Mouse (Mus musculus) forebrain, embryonic 11.5 days (tissue): ENCODE results near the gene Cmtm7. TPM values are rescaled to one million over a fixed set of nuclear protein-coding genes. Genes with fewer than 3 reads are reported as not detected.
"Not testable (repeated sequence)": the region's sequence is repeated elsewhere in the genome, so short reads cannot be mapped to it uniquely, and the experiment has no call there.

Experiments
- ATAC-seq: fragments of 200-750 bp; cut with Nextera tagmentation; replicated peaks from 2 replicates; pipeline ENCODE4 v1.8.0; 2017; ENCODE audit warnings: moderate TSS enrichment; ENCODE audit not compliant: low FRiP score
- DNase-seq: peaks from one replicate; pipeline ENCODE4 v3.0.0-alpha.2; 2017; ENCODE audit warnings: low spot score
- H3K27ac ChIP-seq: fragments of 300-500 bp; sonication (generic); 2 replicates; pipeline ENCODE4 v1.5.1; 2014; ENCODE audit warnings: low read depth, low read length
- H3K27me3 ChIP-seq: fragments of 300-500 bp; sonication (generic); 2 replicates; pipeline ENCODE4 v1.6.1; 2014; ENCODE audit warnings: mild to moderate bottlenecking, low read length, mixed read lengths; ENCODE audit not compliant: control insufficient read depth, insufficient read depth
- H3K36me3 ChIP-seq: fragments of 300-500 bp; sonication (generic); 2 replicates; pipeline ENCODE4 v1.6.1; 2014; ENCODE audit warnings: mild to moderate bottlenecking, low read length, moderate library complexity, mixed read lengths; ENCODE audit not compliant: control insufficient read depth, insufficient read depth
- H3K4me1 ChIP-seq: fragments of 300-500 bp; sonication (generic); replicated peaks from 2 replicates; pipeline ENCODE4 v1.6.1; 2014; ENCODE audit warnings: low read length, mixed read lengths; ENCODE audit not compliant: control insufficient read depth, insufficient read depth
- H3K4me2 ChIP-seq: fragments of 300-500 bp; sonication (generic); 2 replicates; pipeline ENCODE4 v1.6.1; 2014; ENCODE audit warnings: low read depth, mild to moderate bottlenecking, low read length, moderate library complexity, mixed read lengths; ENCODE audit not compliant: severe bottlenecking
- H3K4me3 ChIP-seq: fragments of 300-500 bp; sonication (generic); 2 replicates; pipeline ENCODE4 v1.5.1; 2014; ENCODE audit warnings: low read depth, low read length
- H3K9ac ChIP-seq: fragments of 300-500 bp; sonication (generic); 2 replicates; pipeline ENCODE4 v1.6.1; 2014; ENCODE audit warnings: low read length
- H3K9me3 ChIP-seq: fragments of 300-500 bp; sonication (generic); 2 replicates; pipeline ENCODE4 v1.6.1; 2016; ENCODE audit warnings: low read length, mixed read lengths; ENCODE audit not compliant: control insufficient read depth
- WGBS: fragments of 180-500 bp; shearing (Covaris S2); extraction: QIAGEN DNeasy Blood & Tissue Kit; methylation state at CpG from one replicate; pipeline ENCODE4 v1.1.7; 2014; 5-methylcytosine and 5-hydroxymethylcytosine counted together
- polyA plus RNA-seq: library from polyadenylated mRNA; unstranded; fragments of >200 nt; fragmentation: Nextera tagmentation; extraction: Ambion mirVana; gene quantifications from 2 replicates; pipeline ENCODE4 v1.2.1, GENCODE M21; 2014

Cmtm7 gene
- polyA plus RNA-seq, 1 experiment from 2014 or later = 50.6 TPM

DNA sequence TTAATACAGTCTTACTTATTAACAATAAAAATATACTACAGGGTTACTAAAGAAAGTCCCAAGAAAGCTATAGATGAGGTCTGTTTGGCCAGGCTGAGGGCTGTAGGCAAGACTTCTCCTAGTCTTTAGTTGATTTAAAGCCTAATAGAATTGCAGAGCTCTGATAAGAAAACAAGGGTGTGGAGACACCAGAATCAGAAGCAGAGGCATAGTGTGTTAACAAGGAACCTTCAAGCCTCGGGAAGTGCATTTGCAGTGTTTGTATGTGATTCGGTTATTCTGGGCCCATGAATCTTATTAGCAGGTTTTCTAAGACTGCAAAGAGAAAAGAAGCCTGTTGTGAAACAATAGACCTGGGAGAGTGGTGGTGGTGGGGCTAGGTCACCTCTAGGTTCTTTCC is 48.4 kb downstream of the Cmtm7 start:
- Histone ChIP-seq H3K4me3 (no peak overlapping the region), H3K9me3 (no peaks in the 10 kb centered on the region), H3K27ac (no peak overlapping the region), H3K27me3 (no peaks in the 10 kb centered on the region), H3K4me2 (no peak overlapping the region), H3K4me1 (no peaks in the 10 kb centered on the region), H3K36me3 (no peaks in the 10 kb centered on the region), H3K9ac (no peak overlapping the region)
- DNase-seq (no peak), ATAC-seq (no peak)
- whole genome bisulfite sequencing = 88% methylated on average over 2 of the region's 2 CpGs

DNA sequence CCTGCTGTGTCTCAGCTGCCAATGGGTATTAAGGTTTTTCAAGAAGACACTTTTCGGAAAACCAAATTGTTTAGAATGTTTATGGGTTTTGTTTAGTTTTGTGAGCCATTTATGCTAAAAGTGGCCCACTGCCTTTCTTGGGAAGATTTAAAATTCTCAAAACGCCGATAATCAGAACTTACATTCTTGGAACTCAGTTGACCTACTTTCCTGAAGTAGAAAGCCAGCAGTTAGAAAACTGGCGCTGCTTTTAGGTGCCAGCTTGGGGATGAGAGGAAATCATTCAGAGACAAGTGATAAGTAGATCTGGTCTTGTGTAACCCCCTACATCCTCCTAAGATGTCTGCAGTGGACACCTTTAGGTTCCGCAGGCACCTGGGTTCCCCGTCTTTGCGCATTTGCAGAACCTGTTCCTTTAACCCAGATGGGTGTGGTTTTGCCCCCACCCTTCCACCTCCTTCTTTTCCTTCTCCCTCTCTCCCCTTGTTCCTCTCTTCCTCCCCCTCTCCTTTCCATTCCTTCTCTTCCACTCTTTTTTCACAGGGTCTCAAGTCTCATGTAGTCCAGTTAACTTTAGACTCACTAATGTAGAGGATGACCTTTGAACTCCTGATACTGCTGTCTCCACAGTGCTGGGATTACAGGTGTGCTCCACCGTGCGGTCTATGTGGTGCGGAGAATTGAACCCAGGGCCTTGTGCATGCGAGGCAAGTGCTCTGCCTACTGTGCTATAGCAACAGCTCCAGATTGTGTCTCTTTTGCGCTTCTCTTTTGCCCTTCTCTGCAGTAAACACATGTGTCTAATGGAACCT is 49.6 kb downstream of the Cmtm7 start:
- no peaks in the 10 kb centered on the region for H3K36me3 ChIP-seq
- no peak overlapping the region for H3K27ac ChIP-seq
- no peak for ATAC-seq
- H3K4me3 ChIP-seq = peak overlapping the region; percentile 77
- 74% methylated on average over 12 of the region's 12 CpGs for WGBS
- DNase-seq = no peak
- H3K27me3 ChIP-seq = no peaks in the 10 kb centered on the region
- peak overlapping the region; percentile 83 for H3K9ac ChIP-seq
- peak overlapping the region; percentile 58 for H3K4me2 ChIP-seq
- no peaks in the 10 kb centered on the region for H3K4me1 ChIP-seq
- no peaks in the 10 kb centered on the region for H3K9me3 ChIP-seq

DNA sequence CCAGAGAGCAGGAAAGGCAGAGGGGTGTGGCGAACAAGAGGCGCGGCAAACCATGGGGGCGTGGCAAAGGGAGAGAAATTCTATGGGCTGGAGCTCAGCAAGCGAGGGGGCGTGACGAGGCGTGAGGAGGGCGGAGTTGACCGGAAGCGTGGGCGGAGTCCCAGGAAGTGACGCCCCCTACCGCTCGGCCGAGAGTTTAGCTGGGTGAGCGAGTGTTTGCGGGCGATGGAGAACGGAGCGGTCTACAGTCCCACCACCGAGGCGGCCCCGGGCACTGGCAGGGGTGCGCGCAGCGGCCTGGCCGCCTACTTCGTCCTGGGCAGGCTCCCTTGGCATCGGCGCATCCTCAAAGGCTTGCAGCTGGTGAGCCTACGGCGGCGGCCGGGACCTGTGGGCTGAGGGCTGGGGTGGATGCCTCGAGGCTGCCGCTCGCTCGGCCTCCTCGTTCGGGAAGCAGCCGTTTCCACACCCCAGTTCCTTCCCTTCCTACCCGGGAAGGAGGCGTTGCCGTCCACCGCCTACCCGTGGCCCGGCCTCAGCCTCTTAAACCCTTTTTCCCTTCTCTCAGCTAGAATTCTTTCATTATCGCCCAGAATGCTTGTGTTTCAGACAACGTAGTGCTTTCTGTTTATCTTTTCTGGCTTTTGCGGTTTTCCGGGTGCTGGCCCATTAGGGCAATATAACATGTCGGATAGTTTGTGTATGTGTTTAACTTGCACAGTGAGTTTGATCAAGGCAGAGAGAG is 50.5 kb downstream of the Cmtm7 start, which contains the start of gene Cmtm6:
TSS of gene Cmtm6 (plus strand) at position 106 of the 745 bp plus-strand sequence.
- Histone ChIP-seq H3K36me3 (no peaks in the 10 kb centered on the region), H3K9me3 (no peaks in the 10 kb centered on the region), H3K27me3 (no peaks in the 10 kb centered on the region), H3K4me1 (no peaks in the 10 kb centered on the region), H3K4me2 (peak within 1 kb of the TSS; percentile 58), H3K9ac (peak within 1 kb of the TSS; percentile 83), H3K27ac (peak within 1 kb of the TSS; percentile 79; the same call in 1 of the 2 replicates), H3K4me3 (peak within 1 kb of the TSS; percentile 77)
- ATAC-seq (peak; percentile 93), DNase-seq (peak; percentile 98)
- under 1% methylated on average over 52 of the region's 53 CpGs for WGBS

DNA sequence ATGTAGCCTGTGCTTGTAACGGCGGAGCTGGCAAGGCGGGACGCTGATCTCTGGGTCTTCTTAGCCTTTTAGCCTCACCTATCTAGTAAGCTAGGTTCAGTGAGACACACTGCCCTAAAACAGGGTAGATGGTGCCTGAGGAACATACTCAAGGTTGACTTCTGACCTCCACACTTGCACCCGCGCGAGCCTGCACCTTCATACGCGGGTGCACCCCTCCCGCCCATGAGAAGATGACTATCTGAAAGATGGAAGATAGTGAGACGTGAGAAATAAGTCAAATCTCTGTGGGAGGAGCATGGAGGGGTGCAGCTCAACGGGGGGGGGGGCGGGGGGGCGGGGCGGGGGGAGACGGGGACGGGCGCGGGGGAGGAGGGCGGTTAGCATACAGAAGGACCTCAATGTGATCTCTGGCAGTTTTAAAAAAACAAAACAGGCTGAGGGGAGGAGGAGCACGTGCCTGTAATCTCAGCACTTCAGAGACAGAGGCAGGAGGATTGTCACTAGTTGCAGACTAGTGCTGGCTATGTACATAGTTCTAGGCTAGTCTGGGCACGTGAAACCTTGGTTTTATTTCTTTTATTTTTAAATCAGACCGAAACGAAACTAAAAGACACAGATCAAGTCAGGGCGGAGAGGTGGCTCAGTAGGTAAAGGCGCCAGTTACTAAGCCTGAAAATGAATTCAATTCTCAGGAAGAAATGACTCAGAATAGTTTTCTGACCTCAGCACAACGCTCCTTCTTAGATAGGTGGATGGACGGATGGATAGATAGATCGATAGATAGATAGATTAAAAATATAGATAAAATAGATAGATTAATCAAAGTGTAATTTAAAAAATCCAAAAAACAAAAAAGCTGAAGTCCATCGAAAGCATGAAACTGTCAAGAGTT is 51.5 kb downstream of the Cmtm7 start:
- Histone ChIP-seq H3K9me3 (no peaks in the 10 kb centered on the region), H3K27me3 (no peaks in the 10 kb centered on the region), H3K9ac (no peak overlapping the region), H3K27ac (no peak overlapping the region), H3K4me2 (no peak overlapping the region; the same call in 1 of the 2 replicates), H3K36me3 (no peaks in the 10 kb centered on the region), H3K4me1 (no peaks in the 10 kb centered on the region), H3K4me3 (peak overlapping the region; percentile 77; the same call in 1 of the 2 replicates)
- ATAC-seq = 0 out of 2 replicates have a peak, but pooled peaks have one; percentile 13
- WGBS = 48% methylated on average over 26 of the region's 30 CpGs
- no peak for DNase-seq

DNA sequence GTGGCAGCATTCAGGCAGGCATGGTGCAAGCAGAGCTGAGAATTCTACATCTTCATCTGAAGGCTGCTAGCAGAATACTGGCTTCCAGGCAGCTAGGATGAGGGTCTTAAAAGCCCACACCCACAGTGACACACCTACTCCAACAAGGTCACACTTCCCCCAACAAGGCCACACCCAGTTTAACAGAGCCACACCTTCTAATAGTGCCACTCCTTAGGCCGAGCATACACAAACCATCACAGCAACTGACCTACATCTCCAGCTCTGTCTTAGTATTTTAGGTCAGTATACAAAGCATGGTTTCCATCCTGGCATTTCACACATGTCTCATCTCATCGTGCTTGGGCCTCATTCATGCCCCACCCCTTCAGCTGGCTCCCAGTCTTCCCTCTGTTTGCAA is 53.2 kb downstream of the Cmtm7 start:
- not testable (repeated sequence) for H3K36me3 ChIP-seq, H3K4me1 ChIP-seq, H3K4me3 ChIP-seq, ATAC-seq, H3K4me2 ChIP-seq, H3K9me3 ChIP-seq, H3K27ac ChIP-seq, H3K9ac ChIP-seq, H3K27me3 ChIP-seq, DNase-seq
- 74% methylated on average over 2 of the region's 2 CpGs for WGBS

DNA sequence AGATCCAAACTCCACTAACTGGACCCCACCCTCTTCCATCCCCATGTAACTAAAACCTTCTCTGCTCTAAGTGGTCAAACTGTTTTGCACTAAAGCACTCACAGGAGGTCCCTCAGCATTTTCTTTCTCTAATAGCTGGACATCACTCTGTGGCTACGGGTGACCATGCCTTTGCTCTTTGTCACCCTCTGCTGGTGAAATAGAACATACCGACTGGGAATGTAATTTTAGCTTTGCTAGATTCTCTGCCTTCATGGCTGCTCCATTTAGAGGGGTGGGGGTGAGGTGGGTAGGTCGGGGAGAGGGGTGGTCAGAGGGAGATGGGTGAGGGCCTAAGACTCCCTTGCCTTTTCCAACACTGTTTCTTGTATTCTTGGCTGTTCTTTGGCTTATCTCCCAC is 54.3 kb downstream of the Cmtm7 start:
- no peak for ATAC-seq
- Histone ChIP-seq H3K9ac (no peak overlapping the region), H3K4me2 (no peak overlapping the region), H3K4me1 (no peaks in the 10 kb centered on the region), H3K36me3 (peaks cover 2% of the 10 kb centered on the region), H3K27ac (no peak overlapping the region), H3K27me3 (no peaks in the 10 kb centered on the region), H3K9me3 (no peaks in the 10 kb centered on the region), H3K4me3 (no peak overlapping the region)
- 2% methylated on average over 3 of the region's 3 CpGs for WGBS
- no peak for DNase-seq

DNA sequence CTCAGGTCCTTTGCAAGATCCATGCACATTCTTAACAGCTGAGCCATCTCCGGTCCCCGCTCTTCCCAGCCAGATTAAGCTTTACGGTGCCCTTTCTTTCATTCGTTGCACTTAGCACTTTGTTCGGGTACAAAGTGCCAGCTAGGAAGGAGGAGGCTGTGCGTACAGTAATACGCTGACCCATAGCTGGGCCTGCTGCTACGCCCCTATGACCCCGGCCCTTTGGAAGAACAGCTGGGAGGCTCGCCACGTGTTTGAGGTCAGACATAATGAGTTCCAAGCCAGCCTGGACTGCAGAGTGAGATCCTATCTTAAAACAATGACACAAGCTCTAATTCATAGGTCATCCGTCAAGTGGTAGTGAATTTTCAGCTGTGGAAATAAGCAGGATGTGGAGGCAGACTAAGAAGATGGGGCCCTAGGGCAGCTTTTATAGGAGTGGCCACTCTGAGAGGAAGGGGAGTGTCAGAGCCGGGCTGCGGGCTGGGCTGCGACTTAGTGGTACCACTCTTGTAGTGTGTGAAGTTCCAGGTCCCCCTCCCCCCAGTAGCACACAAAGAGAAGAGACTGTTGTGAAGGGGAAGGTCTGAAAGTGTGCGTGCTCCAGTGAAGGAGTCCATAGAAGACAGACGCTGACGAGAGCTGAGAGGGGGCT is 64.9 kb downstream of the Cmtm7 start:
- H3K9me3 ChIP-seq = no peaks in the 10 kb centered on the region
- DNase-seq (no peak), ATAC-seq (no peak)
- 86% methylated on average over 18 of the region's 18 CpGs for WGBS
- H3K27ac ChIP-seq = no peak overlapping the region
- no peak overlapping the region for H3K4me2 ChIP-seq
- H3K4me3 ChIP-seq = no peak overlapping the region
- peaks cover 3% of the 10 kb centered on the region; the same call in 1 of the 2 replicates for H3K36me3 ChIP-seq
- no peaks in the 10 kb centered on the region for H3K4me1 ChIP-seq
- H3K27me3 ChIP-seq = no peaks in the 10 kb centered on the region
- H3K9ac ChIP-seq = no peak overlapping the region

DNA sequence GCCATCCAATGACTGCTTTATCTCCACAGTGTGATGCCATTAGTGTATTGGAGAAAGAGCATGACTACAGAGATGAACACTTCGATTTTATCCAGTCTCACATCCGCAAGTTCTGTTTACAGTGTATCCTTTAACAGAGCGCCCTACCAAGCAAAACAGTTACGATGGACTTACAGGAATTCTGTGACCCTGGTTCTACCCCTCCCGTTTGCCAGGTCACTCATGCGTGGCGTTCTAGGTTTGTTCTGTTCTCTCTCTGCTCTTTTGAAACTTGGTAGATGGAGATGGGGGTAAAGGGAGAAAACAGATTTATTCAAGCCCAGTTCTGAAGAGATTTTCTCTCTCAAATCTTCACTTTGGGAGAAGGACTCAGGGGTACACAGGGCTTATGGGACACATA is 68.2 kb downstream of the Cmtm7 start:
- Histone ChIP-seq H3K9ac (no peak overlapping the region), H3K27ac (no peak overlapping the region), H3K27me3 (no peaks in the 10 kb centered on the region), H3K4me1 (no peaks in the 10 kb centered on the region), H3K4me3 (no peak overlapping the region), H3K9me3 (no peaks in the 10 kb centered on the region), H3K4me2 (no peak overlapping the region), H3K36me3 (no peaks in the 10 kb centered on the region; the same call in 1 of the 2 replicates)
- ATAC-seq (no peak), DNase-seq (no peak)
- WGBS = 92% methylated on average over 7 of the region's 7 CpGs
